Mouse (Mus musculus) embryonic facial prominence, embryonic 10.5 days (tissue): ENCODE data around the gene Syce3. TPM values are rescaled to one million over a fixed set of nuclear protein-coding genes. Genes with fewer than 3 reads are reported as not detected.

Experiments
- DNase-seq: peaks from one replicate; pipeline ENCODE4 v3.0.0-alpha.2; 2017; ENCODE audit warnings: low spot score
- H3K27ac ChIP-seq: fragments of 300-500 bp; sonication (generic); replicated peaks from 2 replicates; pipeline ENCODE4 v1.5.1; 2016; ENCODE audit warnings: mild to moderate bottlenecking
- H3K27me3 ChIP-seq: fragments of 300-500 bp; sonication (generic); replicated peaks from 2 replicates; pipeline ENCODE4 v1.6.1; 2016; ENCODE audit warnings: low read depth, mild to moderate bottlenecking; ENCODE audit not compliant: poor library complexity, severe bottlenecking
- H3K36me3 ChIP-seq: fragments of 300-500 bp; sonication (generic); replicated peaks from 2 replicates; pipeline ENCODE4 v1.6.1; 2016; ENCODE audit warnings: mild to moderate bottlenecking, moderate library complexity
- H3K4me1 ChIP-seq: fragments of 300-500 bp; sonication (generic); 2 replicates; pipeline ENCODE4 v1.6.1; 2016
- H3K4me3 ChIP-seq: fragments of 300-500 bp; sonication (generic); 2 replicates; pipeline ENCODE4 v1.5.1; 2016; ENCODE audit warnings: mild to moderate bottlenecking, moderate library complexity
- H3K9me3 ChIP-seq: fragments of 300-500 bp; sonication (generic); 2 replicates; pipeline ENCODE4 v1.6.1; 2016; ENCODE audit warnings: mild to moderate bottlenecking
- WGBS: fragments of 180-500 bp; shearing (Covaris S2); methylation state at CpG from one replicate; pipeline ENCODE4 v1.1.7; 2016; 5-methylcytosine and 5-hydroxymethylcytosine counted together
- polyA plus RNA-seq: library from polyadenylated mRNA; unstranded; fragments of >200 nt; fragmentation: Nextera tagmentation; extraction: Ambion mirVana; gene quantifications from 2 replicates; pipeline ENCODE4 v1.2.1, GENCODE M21; 2016

Gene Syce3
- polyA plus RNA-seq = not detected in 2 replicates

GRCm38 (mm10) chr15:89410118-89410517 lies at the start of gene Syce3:
Syce3 (minus strand) TSS chr15:89410503.
- H3K27me3 ChIP-seq = no peaks in the 10 kb centered on the region
- no peak within 1 kb of the TSS for H3K27ac ChIP-seq
- no peaks in the 10 kb centered on the region for H3K4me1 ChIP-seq
- no peak for DNase-seq
- H3K36me3 ChIP-seq = no peaks in the 10 kb centered on the region
- WGBS = 87% methylated on average over 24 of the region's 24 CpGs
- no peak within 1 kb of the TSS for H3K4me3 ChIP-seq
- peaks cover 12% of the 10 kb centered on the region for H3K9me3 ChIP-seq

- Histone ChIP-seq H3K27me3 (peaks cover 17% of the 10 kb centered on the region), H3K36me3 (peaks cover 33% of the 10 kb centered on the region), H3K4me3 (no peak overlapping the region), H3K9me3 (no peaks in the 10 kb centered on the region), H3K27ac (no peak overlapping the region), H3K4me1 (peaks cover 5% of the 10 kb centered on the region)
- WGBS = 88% methylated on average over 7 of the region's 7 CpGs
- no peak for DNase-seq
Measured at GRCm38 (mm10) chr15:89459821-89460220, 49.5 kb upstream of the Syce3 start.

DNA sequence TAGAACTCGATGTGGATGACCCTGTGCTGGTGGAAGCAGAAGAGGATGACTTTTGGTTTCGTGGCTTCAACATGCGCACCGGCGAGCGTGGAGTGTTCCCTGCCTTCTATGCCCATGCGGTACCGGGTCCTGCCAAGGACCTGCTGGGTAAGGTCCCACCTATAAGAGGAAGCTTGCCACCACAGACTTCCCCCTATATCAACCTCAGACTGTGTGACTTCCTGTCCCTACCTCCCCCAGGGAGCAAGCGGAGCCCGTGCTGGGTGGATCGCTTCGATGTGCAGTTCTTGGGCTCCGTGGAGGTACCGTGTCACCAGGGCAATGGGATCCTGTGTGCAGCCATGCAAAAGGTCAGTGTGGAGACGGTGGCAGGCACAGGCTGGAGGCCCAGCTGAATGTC lies 48.6 kb upstream of the Syce3 start:
- peaks cover 14% of the 10 kb centered on the region for H3K4me1 ChIP-seq
- no peak overlapping the region for H3K4me3 ChIP-seq
- H3K27me3 ChIP-seq = peaks cover 26% of the 10 kb centered on the region
- H3K27ac ChIP-seq = no peak overlapping the region
- 92% methylated on average over 15 of the region's 15 CpGs for WGBS
- no peak for DNase-seq
- H3K9me3 ChIP-seq = no peaks in the 10 kb centered on the region
- peaks cover 33% of the 10 kb centered on the region for H3K36me3 ChIP-seq

- H3K36me3 ChIP-seq = peaks cover 23% of the 10 kb centered on the region
- 79% methylated on average over 6 of the region's 6 CpGs for WGBS
- peaks cover 45% of the 10 kb centered on the region for H3K27me3 ChIP-seq
- peaks cover 20% of the 10 kb centered on the region for H3K4me1 ChIP-seq
- no peak for DNase-seq
- no peak overlapping the region for H3K27ac ChIP-seq
- no peaks in the 10 kb centered on the region for H3K9me3 ChIP-seq
- no peak overlapping the region for H3K4me3 ChIP-seq
Measured at GRCm38 (mm10) chr15:89455642-89456041, 45.3 kb upstream of the Syce3 start.

DNA sequence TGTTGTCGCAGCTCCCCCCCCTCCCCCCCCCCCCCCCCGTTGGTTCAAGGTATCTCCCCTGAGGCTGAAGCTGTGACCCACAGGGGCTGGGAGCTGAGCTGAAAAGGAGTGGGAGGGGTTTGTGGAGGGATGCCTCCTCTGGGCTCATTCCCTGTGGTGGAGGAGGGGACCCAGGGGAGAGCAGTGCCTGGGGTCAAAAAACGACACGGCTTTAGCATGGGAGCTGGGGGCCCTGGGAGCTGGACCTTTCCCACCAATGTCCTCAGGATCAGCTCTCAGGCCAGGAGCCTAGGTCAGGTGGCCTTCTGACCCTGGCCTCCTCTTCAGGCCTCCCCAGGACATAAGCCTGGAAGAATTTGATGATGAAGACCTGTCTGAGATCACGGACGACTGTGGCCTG lies 44.6 kb upstream of the Syce3 start:
- Histone ChIP-seq H3K27me3 (peaks cover 45% of the 10 kb centered on the region), H3K27ac (no peak overlapping the region), H3K9me3 (no peaks in the 10 kb centered on the region), H3K36me3 (peaks cover 21% of the 10 kb centered on the region), H3K4me3 (peak overlapping the region; percentile 77), H3K4me1 (peaks cover 20% of the 10 kb centered on the region)
- DNase-seq = no peak
- WGBS = 10% methylated on average over 6 of the region's 6 CpGs

- H3K9me3 ChIP-seq = no peaks in the 10 kb centered on the region
- peak; percentile 45 for DNase-seq
- H3K27me3 ChIP-seq = peaks cover 45% of the 10 kb centered on the region
- H3K36me3 ChIP-seq = peaks cover 18% of the 10 kb centered on the region
- peaks cover 20% of the 10 kb centered on the region for H3K4me1 ChIP-seq
- peak within 1 kb of the TSS; percentile 77 for H3K4me3 ChIP-seq
- peak within 1 kb of the TSS; percentile 83 for H3K27ac ChIP-seq
- WGBS = under 1% methylated on average over 53 of the region's 53 CpGs
Measured at GRCm38 (mm10) chr15:89453865-89454478, 43.7 kb upstream of the Syce3 start, which contains the start of gene Mapk8ip2. Mapk8ip2 (plus strand) TSS chr15:89453913.

DNA sequence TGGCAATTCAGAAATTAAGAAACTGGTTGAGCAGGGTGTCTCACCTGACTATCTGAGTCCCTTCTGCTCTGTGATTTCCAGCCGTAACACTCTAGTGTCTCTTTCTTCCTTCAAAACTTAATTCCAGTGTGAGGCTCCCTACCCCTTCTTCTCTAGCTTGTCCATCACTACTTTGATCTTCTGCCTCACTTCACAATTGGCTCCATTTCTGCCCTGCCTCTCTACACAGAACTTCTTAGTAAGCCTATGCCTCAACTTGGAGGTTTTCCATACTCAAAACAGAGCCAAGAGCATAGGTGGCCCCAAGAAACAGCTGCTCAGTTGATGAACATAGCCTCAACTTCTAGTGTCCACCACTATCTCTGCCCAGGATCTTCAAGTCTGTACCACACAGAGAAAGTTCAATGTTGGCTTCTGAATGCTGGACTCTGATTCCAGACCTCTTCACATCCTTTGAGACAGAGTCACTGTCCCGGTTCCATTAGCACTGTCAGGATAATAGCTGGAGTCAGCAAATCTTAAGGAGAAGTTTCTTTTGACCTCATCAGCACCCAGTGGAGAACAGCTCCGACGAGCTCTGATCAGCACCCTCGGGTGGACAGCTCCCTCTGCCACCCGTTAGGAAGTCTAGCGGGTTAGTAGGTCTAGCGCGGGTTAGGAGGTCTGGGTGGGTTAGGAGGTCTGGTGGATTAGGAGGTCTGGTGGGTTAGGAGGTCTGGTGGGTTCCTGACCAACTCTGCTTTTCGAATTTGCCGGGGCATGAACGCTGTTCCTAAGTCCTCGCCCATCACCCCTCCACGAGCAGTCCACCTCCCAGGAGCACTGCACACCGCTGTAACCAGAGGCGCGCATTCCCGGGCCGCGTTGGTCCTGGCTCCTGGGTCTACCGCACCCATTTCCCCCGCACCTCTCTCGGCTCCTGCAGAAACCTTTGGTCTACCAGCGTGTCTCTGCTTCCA lies 42.9 kb upstream of the Syce3 start:
- 5% methylated on average over 24 of the region's 24 CpGs for WGBS
- H3K36me3 ChIP-seq = peaks cover 14% of the 10 kb centered on the region
- H3K9me3 ChIP-seq = no peaks in the 10 kb centered on the region
- peak overlapping the region; percentile 77 for H3K4me3 ChIP-seq
- peaks cover 20% of the 10 kb centered on the region for H3K4me1 ChIP-seq
- peak; percentile 83 for DNase-seq
- peaks cover 45% of the 10 kb centered on the region for H3K27me3 ChIP-seq
- H3K27ac ChIP-seq = peak overlapping the region; percentile 83

DNA sequence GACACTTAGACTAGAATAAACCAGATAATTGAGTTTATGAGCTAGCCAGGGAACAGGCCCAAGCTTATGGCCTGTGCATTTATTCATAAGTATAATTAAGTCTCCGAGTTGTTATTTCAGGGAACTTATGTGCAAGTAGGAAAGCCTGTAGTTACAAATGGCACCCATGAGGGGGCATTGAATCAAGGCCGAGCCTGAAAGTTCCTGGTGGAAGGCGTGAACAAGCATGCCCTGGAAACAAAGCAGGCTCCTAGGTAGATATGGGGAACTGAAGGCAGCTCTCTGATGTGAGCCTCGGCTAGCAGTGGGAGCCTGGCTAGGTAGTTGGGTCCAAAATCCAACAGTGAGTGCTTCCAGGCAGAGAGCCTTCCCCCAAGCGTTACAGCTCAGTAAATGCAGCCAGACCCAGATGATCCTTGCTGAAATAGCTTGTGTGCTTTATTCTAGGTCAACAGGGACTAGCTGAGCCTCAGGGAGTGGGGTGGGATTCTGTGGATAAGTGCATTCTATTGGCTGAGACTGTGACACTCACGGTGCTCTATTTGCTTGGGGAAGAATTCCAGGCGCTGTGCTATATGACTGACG lies 32.3 kb upstream of the Syce3 start:
- Histone ChIP-seq H3K4me1 (no peaks in the 10 kb centered on the region), H3K36me3 (no peaks in the 10 kb centered on the region), H3K27ac (no peak overlapping the region), H3K9me3 (no peaks in the 10 kb centered on the region), H3K4me3 (no peak overlapping the region), H3K27me3 (no peaks in the 10 kb centered on the region)
- peak; percentile 26 for DNase-seq
- WGBS = 41% methylated on average over 8 of the region's 8 CpGs

DNA sequence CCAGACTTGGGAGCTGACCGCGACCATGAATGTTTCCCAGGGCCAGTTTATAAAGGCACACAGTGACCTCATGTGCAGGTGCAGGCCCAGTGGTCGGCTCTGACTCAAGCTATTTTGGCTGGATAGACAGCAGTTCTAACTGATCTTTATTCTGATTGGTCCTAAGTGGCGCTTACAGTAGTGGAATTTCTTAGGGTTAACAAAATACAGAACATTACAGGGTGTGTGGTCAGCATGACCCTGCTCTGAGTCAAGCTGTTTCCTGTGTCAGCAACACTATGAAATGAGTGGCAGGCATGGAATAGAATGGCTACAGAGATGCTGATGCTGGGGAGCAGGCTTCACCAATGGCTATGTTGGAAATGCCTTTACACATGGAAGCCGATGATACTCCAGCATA lies 25.6 kb upstream of the Syce3 start:
- Histone ChIP-seq H3K27ac (no peak overlapping the region), H3K9me3 (no peaks in the 10 kb centered on the region), H3K36me3 (no peaks in the 10 kb centered on the region), H3K27me3 (no peaks in the 10 kb centered on the region), H3K4me1 (no peaks in the 10 kb centered on the region), H3K4me3 (no peak overlapping the region)
- no peak for DNase-seq
- 86% methylated on average over 5 of the region's 5 CpGs for WGBS

DNA sequence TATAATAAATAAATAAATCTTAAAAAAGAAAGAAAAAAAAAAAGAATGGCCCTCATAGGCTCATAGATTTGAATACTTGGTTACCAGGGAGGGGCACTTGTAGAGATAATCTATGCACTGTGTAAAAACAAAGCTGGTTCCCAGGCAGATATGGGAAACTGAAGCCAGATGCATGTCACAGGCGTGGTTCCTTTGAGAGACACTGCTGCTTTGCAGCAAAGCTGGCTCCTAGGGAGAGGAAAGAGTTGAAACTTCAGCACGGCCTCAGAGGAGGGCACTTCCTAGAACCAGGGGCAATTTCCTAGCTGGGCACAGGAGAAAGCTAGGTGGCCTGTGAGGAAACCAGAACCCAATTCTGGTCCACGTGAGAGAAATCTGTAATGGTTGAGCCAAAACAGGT lies 23.8 kb upstream of the Syce3 start:
- no peak for DNase-seq
- Histone ChIP-seq H3K27ac (no peak overlapping the region), H3K4me3 (no peak overlapping the region), H3K9me3 (no peaks in the 10 kb centered on the region), H3K4me1 (peaks cover 6% of the 10 kb centered on the region), H3K36me3 (no peaks in the 10 kb centered on the region), H3K27me3 (no peaks in the 10 kb centered on the region)
- 65% methylated on average over 3 of the region's 3 CpGs for WGBS

- no peaks in the 10 kb centered on the region for H3K27me3 ChIP-seq
- DNase-seq = no peak
- no peaks in the 10 kb centered on the region for H3K9me3 ChIP-seq
- peaks cover 18% of the 10 kb centered on the region for H3K4me1 ChIP-seq
- H3K36me3 ChIP-seq = peaks cover 3% of the 10 kb centered on the region
- WGBS = 80% methylated on average over 4 of the region's 4 CpGs
- no peak overlapping the region for H3K27ac ChIP-seq
- no peak overlapping the region for H3K4me3 ChIP-seq
Measured at GRCm38 (mm10) chr15:89432946-89433345, 22.6 kb upstream of the Syce3 start.

DNA sequence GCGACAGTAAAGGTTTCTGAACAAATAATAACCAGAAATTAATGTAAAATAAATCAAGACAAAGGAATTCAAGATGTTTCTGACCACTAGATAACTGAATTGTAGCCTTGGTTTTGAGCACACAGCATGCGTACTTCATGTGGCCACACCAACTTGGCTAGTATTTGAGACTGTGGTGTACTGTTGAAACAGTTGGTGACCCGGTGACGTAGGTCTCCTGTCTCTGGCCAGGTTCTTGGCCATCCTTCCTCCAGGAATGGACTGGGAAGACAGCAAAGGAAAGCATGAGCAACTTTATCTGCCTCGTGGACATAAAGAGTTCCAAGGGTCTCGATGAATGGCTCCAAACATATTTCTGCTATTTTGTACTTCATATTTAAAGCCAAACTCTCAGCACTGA lies 21.5 kb upstream of the Syce3 start:
- H3K36me3 ChIP-seq = peaks cover 15% of the 10 kb centered on the region
- no peak overlapping the region for H3K4me3 ChIP-seq
- WGBS = 94% methylated on average over 6 of the region's 6 CpGs
- peaks cover 19% of the 10 kb centered on the region for H3K4me1 ChIP-seq
- DNase-seq = no peak
- no peaks in the 10 kb centered on the region for H3K9me3 ChIP-seq
- no peaks in the 10 kb centered on the region for H3K27me3 ChIP-seq
- H3K27ac ChIP-seq = no peak overlapping the region
